Mouse (Mus musculus) heart, postnatal 36 days (tissue): ENCODE results near the gene Gzmb. TPM values are rescaled to one million over a fixed set of nuclear protein-coding genes. Genes with fewer than 3 reads are reported as not detected.
"Not testable (repeated sequence)": the region's sequence is repeated elsewhere in the genome, so short reads cannot be mapped to it uniquely, and the experiment has no call there.

Experiments
- DNase-seq, 2 experiments: peaks; one replicate each; pipeline ENCODE4 v3.0.0; 2021 to 2022
- intact Hi-C: fragments of 180-260 bp; cut with DNase I; formaldehyde crosslinking; loops from one replicate; pipeline ENCODE4 v1.15.1; 2025
- total RNA-seq, 2 experiments: library from RNA; stranded (reverse); gene quantifications; 2 replicates each; pipeline ENCODE4 v1.2.3; 2021

Gzmb gene
- total RNA-seq, result not detected

DNA sequence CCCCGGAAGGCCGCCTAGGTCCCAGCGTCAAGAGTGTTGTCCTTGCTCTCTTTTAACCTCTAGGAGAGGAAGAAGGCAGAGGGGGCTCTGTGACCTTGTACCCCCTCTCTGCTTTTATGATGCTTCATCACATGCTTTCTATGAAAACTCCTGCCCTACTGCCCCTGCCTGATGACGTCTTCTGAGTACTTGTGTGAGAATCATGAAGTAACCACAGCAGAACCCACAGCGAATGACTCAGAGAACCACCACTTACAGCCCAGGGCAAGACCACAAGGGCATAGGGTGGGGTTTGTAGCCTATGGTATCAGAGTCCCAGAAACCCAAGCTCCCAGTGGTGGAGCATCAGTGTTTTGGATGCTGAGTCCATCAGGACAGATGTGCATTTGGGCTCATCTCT, at the start of gene Gzmb:
Gene Gzmb (minus strand): TSS at position 108 of the 400 bp plus-strand sequence.
- intact Hi-C loops, result no loop called here
- no peak for DNase-seq

DNA sequence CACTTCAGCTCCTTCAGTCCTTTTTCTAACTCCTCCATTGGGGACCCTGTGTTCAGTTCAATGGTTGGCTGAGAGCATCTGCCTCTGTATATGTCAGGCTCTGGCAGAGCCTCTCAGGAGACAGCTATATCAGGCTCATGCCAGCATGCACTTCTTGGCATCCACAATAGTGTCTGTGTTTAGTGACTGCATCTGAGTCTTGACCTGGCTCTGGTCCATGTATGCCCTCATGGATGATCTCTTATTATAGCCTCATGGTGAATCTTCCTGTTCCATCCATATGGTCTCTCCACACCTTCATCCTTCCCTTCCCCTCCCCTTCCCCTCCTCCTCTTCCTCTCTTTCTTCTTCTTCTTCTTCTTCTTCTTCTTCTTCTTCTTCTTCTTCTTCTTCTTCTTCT, 49.7 kb upstream of the Gzmb start:
- intact Hi-C loops, result loop anchor here (5.0 kb wide), 1 partner anchor 86 kb away; no protein-coding TSS in a partner anchor

DNA sequence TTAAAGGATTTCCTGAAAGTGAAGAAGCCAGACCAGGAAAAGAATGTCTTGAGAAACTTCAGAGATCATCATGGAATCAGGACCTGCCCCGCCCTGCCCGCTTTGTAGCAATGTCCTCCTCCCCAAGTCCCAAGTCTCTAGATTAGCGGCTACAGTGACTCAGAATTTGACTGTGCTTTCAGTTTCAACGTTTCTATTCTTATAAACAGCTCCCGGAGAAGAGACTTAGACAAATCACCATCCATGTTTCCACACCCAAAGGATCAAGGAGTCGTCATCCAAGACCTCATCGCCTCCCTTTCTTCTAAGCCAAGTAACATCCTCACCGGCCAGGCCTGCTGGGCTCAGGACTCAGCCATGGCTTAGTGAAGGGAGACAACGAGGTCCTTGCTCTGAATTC, 48.2 kb upstream of the Gzmb start:
- no peak for DNase-seq
- intact Hi-C loops, result loop anchor here (5.0 kb wide), 1 partner anchor 87 kb away; no protein-coding TSS in a partner anchor

More for the DNA sequence above, 49.7 kb upstream of the Gzmb start:
- not testable (repeated sequence) for DNase-seq

DNA sequence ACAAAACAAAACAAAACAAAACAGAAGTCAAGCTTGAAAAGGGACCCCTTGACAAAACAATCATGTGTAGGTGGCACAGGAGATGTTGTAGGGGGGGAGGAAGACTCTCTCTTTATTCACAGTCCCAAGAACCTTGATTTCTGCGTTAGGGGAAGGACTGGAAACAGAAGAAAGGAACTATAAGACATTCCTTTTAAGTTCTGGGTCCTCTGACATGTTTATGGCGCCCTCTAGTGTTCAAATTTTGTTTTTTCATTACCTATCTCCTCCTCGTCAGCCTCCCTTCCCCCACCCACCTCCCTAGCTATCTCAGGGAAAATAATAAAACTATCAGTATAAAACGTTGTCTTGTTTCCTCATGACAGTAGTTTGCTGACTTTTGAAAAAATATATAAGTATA, 42.1 kb upstream of the Gzmb start:
- intact Hi-C loops, result loop anchor here (5.0 kb wide), 1 partner anchor 102 kb away; no protein-coding TSS in a partner anchor
- DNase-seq, result no peak

DNA sequence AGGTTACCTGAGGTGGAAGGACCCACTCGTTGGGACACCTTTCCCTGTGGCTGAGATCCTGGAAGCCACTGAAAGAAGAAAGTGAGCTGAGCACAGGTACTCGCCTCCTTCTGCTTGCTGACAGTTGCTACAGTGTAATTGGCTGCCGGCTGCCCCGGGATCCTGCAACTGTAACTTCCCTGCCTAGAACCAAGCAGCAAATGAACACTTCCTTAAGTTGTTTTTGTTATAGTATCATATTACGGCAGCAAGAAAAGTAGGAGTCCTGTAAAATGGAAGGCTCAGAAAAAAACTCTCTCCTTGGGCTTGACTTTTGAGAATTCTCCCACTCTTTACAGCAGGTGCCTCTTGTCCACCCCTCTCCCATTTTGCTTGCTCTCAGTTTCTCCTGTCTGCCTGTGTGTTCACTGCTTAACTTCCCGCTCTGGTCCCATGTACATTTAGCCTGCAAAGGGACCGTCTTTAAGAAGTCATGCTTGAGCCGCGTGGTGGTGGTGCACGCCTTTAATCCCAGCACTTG, 41.5 kb upstream of the Gzmb start:
- intact Hi-C loops, result loop anchor here (5.0 kb wide), 1 partner anchor 101 kb away; no protein-coding TSS in a partner anchor
- no peak for DNase-seq

DNA sequence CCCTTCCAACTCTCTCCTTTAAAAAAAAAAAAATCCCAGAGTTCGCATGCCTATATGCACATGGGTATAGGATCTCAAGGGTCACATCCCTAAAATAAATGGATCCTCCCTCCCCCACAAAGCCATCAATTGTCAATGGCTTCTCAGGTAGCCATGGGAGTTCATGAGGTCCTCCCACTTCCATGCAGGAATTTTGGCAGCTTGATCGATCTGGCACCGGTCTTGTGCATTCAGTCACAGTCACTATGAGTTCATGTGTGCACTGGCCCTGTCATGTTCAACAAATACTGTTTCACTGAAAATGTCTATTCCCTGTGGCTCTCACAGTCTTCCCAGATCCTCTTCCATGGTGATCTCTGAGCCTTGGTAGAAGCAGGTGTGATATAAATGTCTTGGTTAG, 40.0 kb upstream of the Gzmb start:
- intact Hi-C loops, result loop anchor here (5.0 kb wide), 1 partner anchor 100 kb away; no protein-coding TSS in a partner anchor

DNA sequence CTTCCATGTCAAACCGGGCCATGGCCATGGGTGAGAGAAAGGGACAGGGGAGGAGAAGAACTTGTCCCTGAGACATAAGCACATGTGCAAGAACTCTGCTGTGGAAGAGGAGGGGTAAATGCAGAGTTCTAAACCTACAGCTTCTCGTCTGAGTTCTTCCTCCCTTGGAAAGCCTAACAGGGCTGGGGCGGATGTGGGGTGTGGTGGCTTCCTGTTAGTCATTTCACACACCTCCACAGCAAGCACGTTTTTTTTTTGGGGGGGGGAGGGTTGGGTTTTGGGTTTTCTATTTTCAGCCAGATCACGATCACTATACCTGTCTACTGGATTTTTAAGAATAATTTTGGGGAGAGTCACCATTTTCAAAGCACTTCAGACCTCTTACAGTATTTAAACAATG, 34.7 kb upstream of the Gzmb start:
- no peak for DNase-seq
- intact Hi-C loops, result no loop called here

More for the DNA sequence above, 40.0 kb upstream of the Gzmb start:
- no peak for DNase-seq

DNA sequence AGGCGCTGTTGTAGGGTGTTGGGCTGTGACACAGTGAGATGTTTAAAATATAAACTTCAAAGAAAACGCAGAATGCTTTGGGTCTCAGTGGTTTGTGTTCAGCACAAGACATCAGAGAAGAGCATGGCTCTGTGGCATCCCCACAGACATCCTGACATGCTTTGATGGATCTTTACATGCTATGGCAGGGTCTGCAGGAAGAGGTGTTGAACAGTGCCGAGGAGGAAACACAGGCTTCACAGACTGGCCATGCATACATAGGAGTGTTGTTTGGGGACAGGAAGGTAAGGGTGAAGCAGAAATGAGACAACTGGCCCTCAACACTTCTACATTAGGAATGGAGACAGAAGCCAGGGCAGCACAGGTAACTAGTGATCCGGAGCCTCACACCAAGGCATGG, 34.0 kb upstream of the Gzmb start:
- intact Hi-C loops, result no loop called here
- no peak for DNase-seq

DNA sequence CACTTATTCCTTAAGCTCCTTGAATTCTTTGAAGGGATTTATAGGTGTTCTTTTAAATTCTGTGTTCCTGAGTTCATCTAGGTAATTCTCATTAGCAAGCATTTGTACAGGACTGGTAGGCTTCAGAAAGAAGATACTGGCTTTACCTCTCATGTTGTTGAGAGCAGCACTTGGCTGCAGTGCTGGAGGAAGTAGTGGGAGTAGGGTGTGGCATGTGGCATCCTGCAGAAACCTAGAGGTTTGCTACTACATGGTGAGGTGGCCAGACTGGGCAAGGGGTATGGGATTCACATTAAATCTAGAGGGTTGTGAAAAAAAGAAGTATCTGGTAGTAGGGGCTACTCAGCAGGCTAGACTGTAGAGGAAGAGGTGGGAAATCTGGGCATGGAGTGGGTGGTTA, 31.1 kb upstream of the Gzmb start:
- intact Hi-C loops, result no loop called here
- no peak for DNase-seq

DNA sequence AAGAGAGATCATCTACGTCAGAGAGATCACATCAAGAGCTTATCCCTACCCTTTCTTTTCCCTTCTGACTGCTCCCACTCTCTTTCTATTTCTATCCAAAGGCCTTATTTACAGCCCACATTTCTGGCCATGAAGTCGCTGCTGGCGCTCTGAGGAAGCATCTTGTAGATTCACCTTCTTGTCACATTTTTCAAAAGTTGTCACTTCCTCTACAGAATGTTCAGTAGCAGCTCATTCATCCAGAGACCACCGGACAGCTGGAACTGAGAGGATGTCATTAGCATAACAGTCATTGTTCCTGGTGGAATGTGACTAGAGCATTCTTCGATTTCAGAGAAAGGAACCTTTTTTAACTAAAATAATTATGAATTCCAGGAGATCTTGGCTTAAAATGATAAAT, 26.6 kb upstream of the Gzmb start:
- no peak for DNase-seq
- intact Hi-C loops, result no loop called here

DNA sequence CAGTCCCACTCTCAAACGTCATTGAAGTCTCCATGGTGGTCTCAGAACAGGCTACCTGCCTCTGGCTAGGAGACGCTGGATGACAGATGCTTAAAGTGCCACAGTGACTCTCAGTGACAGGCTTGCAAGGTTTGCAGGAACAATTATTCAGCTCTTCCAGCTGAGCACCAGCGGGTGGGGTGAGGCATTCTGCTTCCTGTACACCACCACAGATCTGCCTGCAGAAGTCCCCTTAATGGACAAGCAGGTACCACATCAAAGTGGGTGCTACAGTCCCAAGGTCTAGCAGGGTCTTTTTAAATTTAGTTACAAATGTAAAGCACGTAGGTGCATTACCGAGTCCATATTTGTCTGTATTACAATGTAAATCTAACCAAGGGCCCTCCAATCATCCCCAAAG, 25.7 kb upstream of the Gzmb start:
- intact Hi-C loops, result no loop called here
- DNase-seq, result no peak

DNA sequence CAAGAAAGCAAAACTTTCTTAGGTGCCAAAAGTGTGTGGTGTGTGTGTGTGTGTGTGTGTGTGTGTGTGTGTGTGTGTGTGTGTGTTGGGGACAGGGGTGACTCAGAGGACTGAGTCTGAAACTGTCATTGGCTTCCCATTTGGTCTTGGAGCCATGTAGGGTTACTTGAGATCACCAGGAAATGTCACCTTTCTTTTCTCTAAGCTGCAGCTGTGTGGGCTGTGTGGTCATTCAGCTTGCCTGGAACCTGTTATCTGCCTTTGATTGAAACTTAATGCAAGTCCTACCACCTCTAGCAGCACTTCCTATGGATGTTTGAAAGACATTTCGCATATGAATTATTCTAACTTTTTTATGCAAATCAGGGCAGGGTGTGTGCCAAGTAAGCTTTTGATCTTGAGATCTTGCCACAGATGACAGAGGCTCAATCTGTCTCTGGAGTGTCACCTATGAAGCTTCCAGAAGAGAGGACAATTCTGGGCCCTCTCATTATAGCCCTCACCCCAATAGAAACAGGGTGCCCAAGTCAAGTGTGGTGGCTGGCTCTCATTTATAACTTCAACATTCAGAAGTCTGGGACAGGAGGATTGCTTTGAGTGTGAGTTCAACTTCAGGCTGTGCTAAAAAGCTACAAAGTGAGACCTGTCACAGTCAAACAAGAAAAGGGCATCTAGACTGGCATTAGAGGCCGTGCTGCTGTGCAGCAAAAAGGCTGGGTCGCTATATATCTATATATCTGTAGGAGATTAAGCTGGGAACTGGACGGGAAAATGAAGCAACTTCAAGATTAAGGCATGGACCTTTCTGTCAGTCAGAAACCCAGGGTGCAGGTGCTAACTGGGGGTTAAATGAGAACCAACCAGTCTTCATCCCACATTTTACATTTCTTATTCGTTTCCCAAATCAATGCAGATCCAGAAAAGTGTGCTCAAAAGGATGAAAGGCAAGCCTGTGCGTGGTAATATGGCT, 22.6 kb upstream of the Gzmb start:
- intact Hi-C loops, result no loop called here
- DNase-seq, result no peak

DNA sequence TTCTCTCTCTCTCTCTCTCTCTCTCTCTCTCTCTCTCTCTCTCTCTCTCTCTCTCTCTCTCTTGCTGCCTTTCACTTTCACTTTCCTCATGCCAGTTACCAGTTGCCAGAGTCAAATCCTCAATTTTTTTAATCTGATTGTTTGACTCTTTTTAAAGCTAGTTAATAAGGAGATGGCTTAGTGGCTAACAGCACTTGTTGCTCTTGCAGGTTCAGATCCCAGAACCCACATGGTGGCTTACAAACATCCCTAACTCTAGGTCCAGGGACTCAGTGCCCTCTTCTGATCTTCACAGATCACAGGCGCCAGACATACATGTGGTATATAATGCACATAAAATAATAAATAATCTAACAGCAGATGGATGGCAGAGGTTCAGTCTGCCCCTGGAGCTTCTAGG, 21.8 kb upstream of the Gzmb start:
- DNase-seq, result no peak
- intact Hi-C loops, result no loop called here

DNA sequence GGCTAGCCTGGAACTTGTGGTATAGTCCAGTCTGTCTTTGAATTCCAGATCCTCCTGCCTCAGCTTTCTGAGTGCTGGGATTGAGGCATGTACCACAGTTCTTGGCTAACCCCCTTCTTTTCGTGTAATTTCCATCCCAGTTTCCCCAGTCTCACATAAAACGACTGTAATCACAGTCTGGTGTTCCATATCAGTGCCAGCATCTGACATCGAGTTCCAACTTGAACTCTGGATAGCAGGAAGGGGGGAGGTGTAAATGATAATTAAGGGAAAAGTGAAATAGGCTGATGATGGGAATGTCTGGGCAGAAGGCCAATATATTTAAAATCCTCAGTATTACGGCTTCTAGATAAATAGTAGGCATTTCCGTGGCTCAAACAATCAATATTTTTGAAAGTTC, 19.0 kb upstream of the Gzmb start:
- no peak for DNase-seq
- intact Hi-C loops, result no loop called here

DNA sequence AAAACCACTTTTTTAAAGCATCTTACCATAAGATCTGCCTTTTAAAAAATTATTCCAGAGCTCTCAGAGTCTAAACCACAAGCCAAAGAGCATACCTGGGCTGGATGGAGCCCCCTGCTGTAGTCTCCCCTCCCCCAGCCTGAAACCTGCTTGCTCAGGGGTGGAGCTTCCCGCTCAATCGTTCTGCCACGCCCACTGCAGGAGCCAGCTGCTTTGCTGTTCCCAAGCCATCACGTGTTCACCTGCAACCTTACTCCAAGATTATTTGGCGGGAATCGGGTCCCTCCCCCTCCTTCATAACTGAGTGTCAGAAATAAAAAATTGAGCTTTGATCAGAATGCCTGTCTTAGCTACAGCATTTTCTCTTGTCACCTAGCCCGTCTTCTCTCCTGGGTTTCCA, 16.6 kb upstream of the Gzmb start:
- DNase-seq, intact Hi-C loops: not testable (repeated sequence)

DNA sequence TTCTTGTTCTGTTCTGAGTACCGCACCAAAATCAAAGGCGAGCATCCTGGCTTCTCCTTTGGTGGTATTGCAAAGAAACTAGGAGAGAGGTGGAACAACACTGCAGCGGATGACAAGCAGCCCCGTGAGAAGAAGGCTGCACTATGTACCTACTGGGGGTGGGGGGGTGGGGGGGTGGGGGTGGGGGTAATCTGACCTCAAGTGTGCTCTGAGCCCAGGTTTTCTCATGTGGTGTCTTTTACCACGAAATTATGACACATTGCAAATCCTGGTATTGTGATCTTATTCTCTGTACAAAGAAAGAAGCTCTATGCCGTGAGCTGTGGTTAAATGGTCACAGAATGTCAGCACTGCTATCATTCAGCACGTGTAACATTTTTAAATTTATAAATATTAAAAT, 14.0 kb upstream of the Gzmb start:
- DNase-seq, intact Hi-C loops: not testable (repeated sequence)

DNA sequence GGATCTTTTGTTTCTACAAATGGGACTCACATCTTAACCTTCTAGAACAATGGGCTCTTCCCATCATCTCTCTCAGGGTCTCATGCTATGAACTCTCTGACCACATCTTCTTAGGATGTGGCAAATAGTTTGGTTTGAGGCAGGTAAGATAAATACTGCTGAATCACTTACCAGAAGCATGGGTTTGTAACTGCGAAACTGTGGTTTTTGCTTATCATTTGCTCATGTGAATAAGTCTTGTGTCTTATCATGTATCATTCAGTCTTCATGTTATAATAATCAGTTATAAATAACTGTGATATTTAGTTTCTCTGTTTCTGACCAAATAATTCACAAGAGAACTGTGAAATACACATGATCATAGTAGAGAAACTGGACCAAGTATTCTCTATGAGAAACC, 4.0 kb upstream of the Gzmb start:
- intact Hi-C loops, result no loop called here
- DNase-seq, result no peak

DNA sequence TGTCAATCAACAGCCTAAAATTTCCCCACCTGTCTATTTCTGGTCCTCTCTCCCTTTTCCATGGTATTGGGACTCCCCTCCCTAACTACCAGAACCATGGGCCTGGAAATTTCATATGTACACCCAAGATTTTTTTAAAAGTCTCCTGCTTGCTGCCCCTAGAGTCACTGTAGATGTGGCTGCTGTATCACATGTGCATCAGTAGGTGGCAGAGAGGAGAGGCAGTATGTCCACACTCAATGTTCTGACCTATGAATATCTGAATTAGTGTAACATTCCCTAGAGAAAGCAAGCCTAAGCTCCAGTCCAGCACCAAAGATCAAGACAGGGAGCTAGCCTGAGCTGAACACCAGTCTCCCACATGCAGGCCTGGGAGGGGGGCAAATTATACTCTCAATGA, 21.7 kb downstream of the Gzmb start:
- DNase-seq, result no peak
- intact Hi-C loops, result no loop called here

DNA sequence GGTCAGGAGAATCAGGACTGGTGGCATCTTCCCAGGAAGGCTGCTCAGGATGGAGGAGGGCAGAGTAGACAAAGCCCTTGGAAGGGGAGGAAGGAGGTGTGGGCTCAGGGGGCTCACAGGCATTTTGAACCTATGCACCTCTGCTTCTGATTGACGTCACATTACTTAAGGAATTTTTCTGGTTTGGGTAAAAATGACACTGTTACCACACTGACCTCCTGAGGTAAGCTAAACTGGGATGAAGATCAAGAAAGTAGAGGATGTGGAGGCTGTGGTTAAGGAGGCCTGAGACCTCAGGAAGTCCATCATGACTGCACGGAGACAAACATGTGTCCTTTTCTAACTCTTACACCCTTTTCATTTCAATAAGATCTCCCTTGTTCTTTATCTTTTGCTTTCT, 27.5 kb downstream of the Gzmb start, which contains the start of gene Gzmc:
Gene Gzmc (minus strand): TSS at position 101 of the 400 bp plus-strand sequence.
- intact Hi-C loops, result no loop called here

DNA sequence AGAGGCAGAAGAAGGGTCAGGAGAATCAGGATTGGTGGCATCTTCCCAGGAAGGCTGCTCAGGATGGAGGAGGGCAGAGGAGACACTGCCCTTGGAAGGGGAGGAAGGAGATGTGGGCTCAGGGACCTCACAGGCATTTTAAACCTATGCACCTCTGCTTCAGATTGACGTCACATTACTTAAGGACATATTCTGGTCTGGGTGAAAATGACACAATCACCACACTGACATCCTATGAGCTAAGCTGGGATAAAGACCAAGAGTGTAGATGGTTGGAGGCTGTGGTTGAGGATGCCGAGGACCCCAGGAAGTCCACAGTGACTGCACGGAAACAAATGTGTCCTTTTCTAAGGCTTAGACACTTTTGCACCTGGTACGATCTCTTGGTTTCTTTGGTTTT, 50.7 kb downstream of the Gzmb start, which contains the start of gene Gzmf:
Gene Gzmf (minus strand): TSS at position 101 of the 400 bp plus-strand sequence.
- no peak for DNase-seq
- intact Hi-C loops, result no loop called here

More for the DNA sequence above, 27.5 kb downstream of the Gzmb start, which contains the start of gene Gzmc:
- no peak for DNase-seq
